Mouse (Mus musculus): ENCODE measurements around the gene Plcl1. TPM values are rescaled to one million over a fixed set of nuclear protein-coding genes. Genes with fewer than 3 reads are reported as not detected.

Plcl1 gene
- polyA plus RNA-seq, 1 experiment = not detected

DNA sequence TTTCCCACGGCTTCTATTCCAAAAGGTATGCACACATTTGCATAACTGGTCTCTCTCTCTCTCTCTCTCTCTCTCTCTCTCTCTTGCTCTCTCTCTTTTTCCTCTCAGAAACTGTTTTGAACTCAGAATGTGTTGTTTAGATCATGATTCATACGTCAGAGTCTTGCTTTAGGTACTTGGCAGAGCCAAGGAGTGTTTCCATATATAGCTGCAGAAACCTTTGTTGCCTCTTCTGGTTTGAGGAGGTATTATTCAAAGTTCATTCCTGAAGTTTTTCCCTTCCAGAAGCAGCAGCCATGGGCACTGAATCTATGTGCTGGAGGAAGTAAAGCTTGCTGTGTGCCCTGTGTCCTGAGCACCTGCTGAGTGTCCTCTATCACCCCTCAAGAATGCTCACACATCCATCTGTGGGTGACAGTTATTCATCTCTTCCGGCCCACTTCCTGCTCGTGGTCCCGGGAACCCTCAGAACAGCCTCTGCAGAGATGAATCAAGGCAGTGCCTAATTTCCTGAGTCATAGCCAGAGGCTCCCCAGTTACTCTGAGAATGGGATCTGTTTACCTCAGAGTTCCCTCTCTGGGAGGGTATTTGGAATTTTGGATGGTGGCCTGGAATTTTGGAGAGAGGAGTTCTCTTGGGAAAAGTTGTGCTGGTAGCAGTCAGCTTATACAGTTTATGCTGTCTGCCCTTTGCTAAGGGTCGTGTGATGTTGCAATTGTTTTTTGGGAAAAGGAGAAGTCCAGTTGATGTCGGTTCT, 123.0 kb downstream of the Plcl1 start:
- Histone ChIP-seq H3K36me3 (ENCODE audit: control insufficient read depth) (no peaks in the 10 kb centered on the region), H3K4me1 (ENCODE audit: control insufficient read depth) (no peaks in the 10 kb centered on the region), H3K9me3 (ENCODE audit: control insufficient read depth, low read length) (no peaks in the 10 kb centered on the region), H3K27me3 (ENCODE audit: control insufficient read depth) (no peaks in the 10 kb centered on the region), H3K4me3 (replicated peaks) (no peak overlapping the region)
- no peak for TF ChIP-seq TAL1 (IDR thresholded peaks at IDR 0.05; ENCODE audit: low read length)
- TF ChIP-seq GATA1 (IDR thresholded peaks at IDR 0.05; ENCODE audit: low read length) = no peak

DNA sequence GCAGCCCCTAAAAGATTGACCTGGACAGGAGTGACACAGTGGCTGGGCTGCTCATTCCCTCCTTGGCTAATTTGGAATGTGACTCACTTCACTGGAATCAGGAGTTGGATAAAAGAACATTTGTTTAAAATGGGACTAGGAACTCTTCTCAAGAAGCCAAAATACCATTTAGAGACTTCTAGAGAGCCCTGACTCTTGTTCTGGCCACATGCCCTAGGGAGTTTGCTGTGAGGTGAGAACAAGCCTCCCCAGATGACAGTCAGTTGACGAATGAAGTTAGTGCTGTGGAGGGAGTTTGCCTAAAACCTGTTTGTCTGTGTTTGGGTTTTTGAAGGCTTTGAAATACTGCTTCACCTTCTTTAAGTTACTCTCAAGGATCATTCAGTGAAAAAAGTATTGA, 128.1 kb downstream of the Plcl1 start:
- no peaks in the 10 kb centered on the region for H3K36me3 ChIP-seq (ENCODE audit: control insufficient read depth)
- H3K4me1 ChIP-seq (ENCODE audit: control insufficient read depth) = no peaks in the 10 kb centered on the region
- TF ChIP-seq TAL1 (IDR thresholded peaks at IDR 0.05; ENCODE audit: low read length) = no peak
- TF ChIP-seq GATA1 (IDR thresholded peaks at IDR 0.05; ENCODE audit: low read length) = no peak
- H3K9me3 ChIP-seq (ENCODE audit: control insufficient read depth, low read length) = no peaks in the 10 kb centered on the region
- H3K27me3 ChIP-seq (ENCODE audit: control insufficient read depth) = no peaks in the 10 kb centered on the region
- no peak overlapping the region for H3K4me3 ChIP-seq (replicated peaks)

DNA sequence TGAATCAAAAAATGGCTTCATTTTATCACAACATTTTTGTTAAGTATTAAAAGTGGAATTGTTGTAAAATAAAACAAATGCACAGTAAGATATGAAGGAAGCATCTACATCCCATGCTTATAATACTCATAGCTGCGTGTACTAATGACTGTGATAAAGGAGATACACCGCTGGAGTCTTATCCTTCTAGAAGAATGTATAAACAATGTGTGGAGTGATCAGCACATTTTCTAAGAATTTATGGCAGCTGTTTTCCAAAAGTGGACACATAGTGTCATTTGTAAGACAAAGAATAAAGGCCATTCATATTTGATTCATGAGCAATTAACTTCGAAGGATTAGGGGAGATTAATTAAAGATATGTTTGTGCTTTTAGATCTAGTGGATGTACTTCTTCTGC, 148.7 kb downstream of the Plcl1 start:
- no peaks in the 10 kb centered on the region for H3K9me3 ChIP-seq (ENCODE audit: control insufficient read depth, low read length)
- H3K36me3 ChIP-seq (ENCODE audit: control insufficient read depth) = no peaks in the 10 kb centered on the region
- TF ChIP-seq TAL1 (IDR thresholded peaks at IDR 0.05; ENCODE audit: low read length) (no peak), GATA1 (IDR thresholded peaks at IDR 0.05; ENCODE audit: low read length) (no peak)
- H3K27me3 ChIP-seq (ENCODE audit: control insufficient read depth) = no peaks in the 10 kb centered on the region
- no peaks in the 10 kb centered on the region for H3K4me1 ChIP-seq (ENCODE audit: control insufficient read depth)
- H3K4me3 ChIP-seq (replicated peaks) = no peak overlapping the region

DNA sequence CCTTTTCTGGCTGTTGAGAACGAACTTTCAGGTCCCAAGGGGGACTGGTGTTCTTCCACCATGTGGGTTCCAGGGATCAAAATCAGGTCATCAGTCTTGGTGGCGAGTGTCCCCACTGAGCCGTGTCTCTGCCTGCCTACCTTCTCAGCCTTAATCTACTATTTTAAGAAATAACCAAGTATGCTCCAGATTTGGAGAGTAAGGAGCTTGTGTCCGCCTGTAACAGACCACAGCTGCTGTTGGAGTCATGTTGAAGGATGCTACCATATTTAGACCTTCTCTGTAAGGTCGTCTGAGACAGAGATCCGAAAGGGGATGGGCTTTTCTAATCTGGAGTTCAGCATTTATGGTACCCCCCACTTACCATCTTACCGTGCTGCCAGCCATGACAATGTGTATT, 152.2 kb downstream of the Plcl1 start:
- H3K9me3 ChIP-seq (ENCODE audit: control insufficient read depth, low read length) = no peaks in the 10 kb centered on the region

DNA sequence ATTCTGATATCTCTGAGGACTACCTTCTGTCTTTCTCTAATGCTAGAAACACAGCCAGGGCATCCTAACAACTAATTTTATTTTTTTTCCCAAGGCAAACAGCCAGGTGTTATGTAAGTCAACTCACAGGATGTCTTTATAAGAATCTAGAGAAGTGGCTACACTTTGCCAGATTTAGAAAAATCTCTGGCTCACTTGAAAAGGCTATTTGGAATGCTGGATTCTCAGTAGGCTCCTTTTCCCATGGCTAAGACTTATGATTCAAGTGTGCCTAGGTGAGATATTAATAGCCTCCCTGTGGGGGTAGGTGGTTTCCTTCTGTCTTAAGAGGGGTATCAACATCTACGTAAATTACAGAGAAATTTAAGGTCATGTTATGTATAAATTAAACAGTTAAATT, 152.7 kb downstream of the Plcl1 start:
- TF ChIP-seq TAL1 (IDR thresholded peaks at IDR 0.05; ENCODE audit: low read length) (no peak), GATA1 (IDR thresholded peaks at IDR 0.05; ENCODE audit: low read length) (no peak)
- Histone ChIP-seq H3K4me1 (ENCODE audit: control insufficient read depth) (no peaks in the 10 kb centered on the region), H3K4me3 (replicated peaks) (no peak overlapping the region), H3K36me3 (ENCODE audit: control insufficient read depth) (no peaks in the 10 kb centered on the region), H3K9me3 (ENCODE audit: control insufficient read depth, low read length) (no peaks in the 10 kb centered on the region), H3K27me3 (ENCODE audit: control insufficient read depth) (no peaks in the 10 kb centered on the region)

More for the DNA sequence above, 152.2 kb downstream of the Plcl1 start:
- TF ChIP-seq GATA1 (IDR thresholded peaks at IDR 0.05; ENCODE audit: low read length) (no peak), TAL1 (IDR thresholded peaks at IDR 0.05; ENCODE audit: low read length) (no peak)
- H3K27me3 ChIP-seq (ENCODE audit: control insufficient read depth) = no peaks in the 10 kb centered on the region
- no peaks in the 10 kb centered on the region for H3K4me1 ChIP-seq (ENCODE audit: control insufficient read depth)
- H3K4me3 ChIP-seq (replicated peaks) = no peak overlapping the region
- H3K36me3 ChIP-seq (ENCODE audit: control insufficient read depth) = no peaks in the 10 kb centered on the region

DNA sequence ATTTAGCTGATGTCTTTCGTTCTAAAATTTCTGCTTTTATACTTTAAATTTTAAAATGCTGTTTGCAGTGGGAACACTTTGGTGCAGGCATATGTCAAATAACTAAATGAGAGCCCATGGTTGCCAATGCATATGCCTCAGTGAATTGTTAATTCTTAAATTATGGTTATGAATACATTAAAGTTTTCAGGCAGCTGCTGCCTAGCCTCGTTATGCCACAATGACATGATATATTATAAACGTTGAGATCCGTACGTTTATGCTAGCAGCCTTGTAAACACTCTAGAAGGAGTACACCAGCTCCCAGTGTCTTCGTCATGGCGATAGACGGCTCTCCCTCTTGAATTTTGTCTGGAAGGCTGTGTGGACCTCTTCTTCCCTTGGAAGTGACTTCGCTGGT, 154.3 kb downstream of the Plcl1 start:
- H3K9me3 ChIP-seq (ENCODE audit: control insufficient read depth, low read length) = no peaks in the 10 kb centered on the region
- H3K4me3 ChIP-seq (replicated peaks) = no peak overlapping the region
- H3K36me3 ChIP-seq (ENCODE audit: control insufficient read depth) = no peaks in the 10 kb centered on the region
- no peaks in the 10 kb centered on the region for H3K4me1 ChIP-seq (ENCODE audit: control insufficient read depth)
- no peaks in the 10 kb centered on the region for H3K27me3 ChIP-seq (ENCODE audit: control insufficient read depth)
- TF ChIP-seq TAL1 (IDR thresholded peaks at IDR 0.05; ENCODE audit: low read length) (no peak), GATA1 (IDR thresholded peaks at IDR 0.05; ENCODE audit: low read length) (no peak)

DNA sequence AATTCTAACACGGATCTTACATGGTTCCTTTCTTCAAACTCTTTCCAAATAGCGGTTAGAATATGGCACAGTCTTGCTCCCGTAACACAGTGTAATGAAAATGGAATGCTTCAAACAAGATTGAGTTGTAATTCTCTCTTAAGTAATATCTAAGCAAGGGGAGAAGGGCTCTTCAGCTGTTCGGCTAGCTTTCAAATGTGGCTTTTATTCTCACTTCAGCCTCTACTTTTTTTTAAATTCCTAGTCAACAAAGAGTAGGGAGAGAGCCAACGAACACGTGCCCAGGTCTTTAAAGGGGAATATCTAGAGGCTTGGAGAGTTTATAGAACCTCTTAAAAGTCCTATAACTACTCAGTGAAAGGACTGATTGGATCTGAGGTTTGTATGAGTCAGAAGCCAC, 160.2 kb downstream of the Plcl1 start:
- no peak overlapping the region for H3K4me3 ChIP-seq (replicated peaks)
- no peaks in the 10 kb centered on the region for H3K36me3 ChIP-seq (ENCODE audit: control insufficient read depth)
- H3K4me1 ChIP-seq (ENCODE audit: control insufficient read depth) = no peaks in the 10 kb centered on the region
- no peaks in the 10 kb centered on the region for H3K27me3 ChIP-seq (ENCODE audit: control insufficient read depth)
- H3K9me3 ChIP-seq (ENCODE audit: control insufficient read depth, low read length) = no peaks in the 10 kb centered on the region
- no peak for TF ChIP-seq TAL1 (IDR thresholded peaks at IDR 0.05; ENCODE audit: low read length)
- no peak for TF ChIP-seq GATA1 (IDR thresholded peaks at IDR 0.05; ENCODE audit: low read length)

DNA sequence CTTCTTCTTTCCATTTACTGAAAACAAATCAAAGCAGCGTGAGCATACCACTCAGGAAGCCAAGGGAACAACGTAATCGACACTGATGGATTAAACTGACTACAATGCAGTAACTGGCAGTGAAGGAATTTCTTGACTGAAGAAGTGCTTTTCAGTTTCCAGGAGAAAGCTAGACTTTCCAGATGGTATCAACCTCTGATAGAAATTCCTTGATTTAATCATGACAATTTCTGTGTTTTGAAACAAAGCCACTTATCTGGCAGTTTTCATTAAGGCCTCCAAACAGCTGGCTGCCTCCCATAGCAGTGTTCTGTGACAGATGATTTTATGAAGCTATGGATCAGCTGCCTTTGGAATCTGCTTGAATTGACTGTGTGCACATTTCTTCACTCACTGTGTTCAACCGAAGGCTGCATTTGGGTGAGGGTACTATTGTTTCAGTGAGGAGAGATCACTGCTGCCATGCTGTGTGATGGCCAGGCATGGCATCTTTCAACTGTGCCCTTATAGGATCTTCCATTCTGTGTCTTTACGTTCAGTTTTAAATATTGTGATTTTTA, 162.2 kb downstream of the Plcl1 start:
- H3K9me3 ChIP-seq (ENCODE audit: control insufficient read depth, low read length) = no peaks in the 10 kb centered on the region
- TF ChIP-seq GATA1 (IDR thresholded peaks at IDR 0.05; ENCODE audit: low read length) (no peak), TAL1 (IDR thresholded peaks at IDR 0.05; ENCODE audit: low read length) (no peak)
- no peaks in the 10 kb centered on the region for H3K27me3 ChIP-seq (ENCODE audit: control insufficient read depth)
- no peaks in the 10 kb centered on the region for H3K4me1 ChIP-seq (ENCODE audit: control insufficient read depth)
- H3K36me3 ChIP-seq (ENCODE audit: control insufficient read depth) = no peaks in the 10 kb centered on the region
- H3K4me3 ChIP-seq (replicated peaks) = no peak overlapping the region

DNA sequence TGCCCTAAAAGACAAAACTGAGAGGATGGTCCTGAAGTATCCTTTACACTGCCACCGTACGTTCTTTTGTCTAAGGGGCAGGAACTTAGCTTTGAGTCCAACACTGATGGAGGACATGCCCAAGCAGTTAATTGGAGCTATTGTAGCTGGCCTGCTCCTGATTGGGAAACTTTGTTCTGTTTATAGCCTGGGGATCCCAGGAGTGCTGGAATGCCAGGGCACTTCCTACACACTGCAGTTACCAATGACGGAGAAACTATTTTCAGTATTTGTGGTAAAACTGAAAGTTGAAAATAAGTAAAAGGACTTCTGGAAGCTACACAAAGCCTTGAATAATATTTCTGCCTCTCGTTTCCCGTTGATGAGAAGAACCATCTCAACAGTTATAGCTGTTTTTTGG, 164.5 kb downstream of the Plcl1 start:
- Histone ChIP-seq H3K4me3 (replicated peaks) (no peak overlapping the region), H3K36me3 (ENCODE audit: control insufficient read depth) (no peaks in the 10 kb centered on the region), H3K9me3 (ENCODE audit: control insufficient read depth, low read length) (no peaks in the 10 kb centered on the region), H3K4me1 (ENCODE audit: control insufficient read depth) (no peaks in the 10 kb centered on the region), H3K27me3 (ENCODE audit: control insufficient read depth) (no peaks in the 10 kb centered on the region)
- TF ChIP-seq TAL1 (IDR thresholded peaks at IDR 0.05; ENCODE audit: low read length) (no peak), GATA1 (IDR thresholded peaks at IDR 0.05; ENCODE audit: low read length) (no peak)

Data from erythroblast, embryonic 14.5 days (primary cell).